Mouse (Mus musculus) embryonic fibroblast, embryonic 13.5 days (primary cell): Measurements from ENCODE around the gene Kif20b.

Experiments used
- CTCF ChIP-seq: IDR thresholded peaks from 2 replicates; pipeline ENCODE4 v1.5.1; 2011; ENCODE audit warnings: mild to moderate bottlenecking, control low read depth, low read length, moderate library complexity, borderline replicate concordance; ENCODE audit not compliant: insufficient read depth
- POLR2A ChIP-seq: IDR thresholded peaks from 2 replicates; pipeline ENCODE4 v1.6.1; 2011; ENCODE audit warnings: low read depth, mild to moderate bottlenecking, control low read depth, low read length, moderate library complexity

DNA sequence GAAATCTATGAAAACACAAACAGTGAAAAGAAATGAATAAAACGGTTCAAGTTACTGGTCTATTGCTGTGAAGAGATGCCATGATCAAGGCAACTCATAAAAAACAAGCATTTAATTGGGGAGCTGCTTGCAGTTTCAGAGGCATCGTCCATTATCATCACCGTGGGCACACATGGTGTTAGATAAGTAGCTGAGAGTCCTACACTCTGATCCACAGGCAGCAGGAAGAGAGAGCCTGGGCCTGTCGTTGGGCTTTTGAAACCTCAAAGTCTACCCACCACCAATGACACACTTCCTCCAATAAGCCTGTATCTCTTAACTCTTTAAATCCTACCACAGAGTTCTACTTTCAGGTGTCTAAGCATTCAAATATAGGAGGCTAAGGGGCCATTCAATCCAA is 27.1 kb upstream of the Kif20b start:
- TF ChIP-seq CTCF (no peak), POLR2A (no peak)
